8 mouse cellular contexts compared by ENCODE assay signal in the genomic region with DNA sequence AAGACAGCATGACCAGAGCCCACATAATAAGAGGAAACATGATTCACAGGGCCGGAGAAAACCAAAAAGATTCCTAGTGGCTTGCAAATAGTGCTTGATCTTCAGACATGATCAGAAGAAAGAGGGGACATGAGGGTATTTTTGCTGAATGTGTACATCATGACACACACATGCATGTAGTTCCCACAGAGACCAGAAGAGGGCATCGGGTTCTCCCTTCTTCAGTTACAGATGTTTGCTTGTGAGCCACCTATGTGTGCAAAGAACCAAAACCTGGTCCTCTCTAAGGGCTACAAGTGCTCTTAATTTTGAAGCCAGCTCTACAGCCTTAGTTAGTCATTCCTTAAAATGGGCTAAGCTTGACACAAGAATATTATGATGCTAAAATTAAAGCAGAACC.
DNase-seq lines count a peak whose midpoint lies in the region; ATAC-seq and TF ChIP-seq lines count a peak whose summit lies in the region.

No protein-coding gene starts in this region.

- peak; percentile 47 for TF ChIP-seq CTCF in forebrain, postnatal 0 days (IDR thresholded peaks at IDR 0.05; ENCODE audit: low read depth)
- TF ChIP-seq CTCF in lung, embryonic 14.5 days (IDR thresholded peaks at IDR 0.05; ENCODE audit: low read depth): peak; percentile 60

- no peak for ATAC-seq in forebrain, postnatal 0 days
- no peak for ATAC-seq in lung, embryonic 14.5 days (ENCODE audit: insufficient read depth)
- no peak for ATAC-seq in cerebellum, adult (ENCODE audit: insufficient number of reproducible peaks, low FRiP score, low TSS enrichment)

- no peak for DNase-seq in forebrain, postnatal 0 days
- no peak for DNase-seq in forebrain, embryonic 10.5 days (ENCODE audit: extremely low spot score, low spot score)
- peak; percentile 58 for DNase-seq in lung, embryonic 14.5 days
- no peak for DNase-seq in lung, postnatal 25 days (ENCODE audit: low spot score)
- peak; percentile 1 for DNase-seq in c-Kit-positive CD71-positive TER-119-negative erythroid progenitor cells, embryonic 14.5 days (ENCODE audit: low read depth)
- peak; percentile 30 for DNase-seq in mesoderm, embryonic 11.5 days (ENCODE audit: low read depth, low spot score)
- no peak for DNase-seq in right cerebral cortex, postnatal 36 days (ENCODE audit: low spot score in 2 of 2)

- H3K4me2 ChIP-seq in forebrain, postnatal 0 days (ENCODE audit: low read depth): no peak overlapping the region
- H3K4me2 ChIP-seq in lung, embryonic 14.5 days: no peak overlapping the region

- H3K9ac ChIP-seq in forebrain, postnatal 0 days: no peak overlapping the region
- no peak overlapping the region for H3K9ac ChIP-seq in lung, embryonic 14.5 days

- H3K9me3 ChIP-seq in forebrain, postnatal 0 days (ENCODE audit: low read length): no peaks in the 10 kb centered on the region
- no peaks in the 10 kb centered on the region for H3K9me3 ChIP-seq in forebrain, embryonic 10.5 days
- H3K9me3 ChIP-seq in lung, embryonic 14.5 days (ENCODE audit: low read depth, low read length): no peaks in the 10 kb centered on the region

- H3K27ac ChIP-seq in forebrain, postnatal 0 days (ENCODE audit: low read depth, low read length): no peak overlapping the region
- no peak overlapping the region for H3K27ac ChIP-seq in forebrain, embryonic 10.5 days
- no peak overlapping the region for H3K27ac ChIP-seq in lung, embryonic 14.5 days (ENCODE audit: low read depth)

- no peaks in the 10 kb centered on the region for H3K36me3 ChIP-seq in forebrain, postnatal 0 days (ENCODE audit: insufficient read depth)
- no peaks in the 10 kb centered on the region for H3K36me3 ChIP-seq in forebrain, embryonic 10.5 days (replicated peaks)
- H3K36me3 ChIP-seq in lung, embryonic 14.5 days (ENCODE audit: insufficient read depth): no peaks in the 10 kb centered on the region

- WGBS in forebrain, postnatal 0 days: 65% methylated on average over 2 of the region's 2 CpGs
- WGBS in forebrain, embryonic 10.5 days: 70% methylated on average over 2 of the region's 2 CpGs
- 59% methylated on average over 2 of the region's 2 CpGs for WGBS in lung, embryonic 14.5 days

- H3K4me1 ChIP-seq in forebrain, postnatal 0 days (ENCODE audit: insufficient read depth): no peaks in the 10 kb centered on the region
- H3K4me1 ChIP-seq in forebrain, embryonic 10.5 days: no peaks in the 10 kb centered on the region
- no peaks in the 10 kb centered on the region for H3K4me1 ChIP-seq in lung, embryonic 14.5 days (ENCODE audit: insufficient read depth)

- H3K4me3 ChIP-seq in forebrain, postnatal 0 days (ENCODE audit: low read depth, low read length): no peak overlapping the region
- H3K4me3 ChIP-seq in forebrain, embryonic 10.5 days: no peak overlapping the region
- no peak overlapping the region for H3K4me3 ChIP-seq in lung, embryonic 14.5 days (ENCODE audit: low read depth, low read length)

- H3K27me3 ChIP-seq in forebrain, postnatal 0 days (ENCODE audit: insufficient read depth, low read length): no peaks in the 10 kb centered on the region
- H3K27me3 ChIP-seq in forebrain, embryonic 10.5 days (ENCODE audit: poor library complexity, severe bottlenecking): no peaks in the 10 kb centered on the region
- H3K27me3 ChIP-seq in lung, embryonic 14.5 days (ENCODE audit: insufficient read depth, low read length): no peaks in the 10 kb centered on the region

Comparison
In these comparisons a context has a peak if more than half of its experiments do, and no peak if none do; other contexts are left out.
1. DNase-seq: peak in lung, embryonic 14.5 days (single experiment), c-Kit-positive CD71-positive TER-119-negative erythroid progenitor cells, embryonic 14.5 days (single experiment) and mesoderm, embryonic 11.5 days (single experiment); none in forebrain, postnatal 0 days (single experiment), forebrain, embryonic 10.5 days (single experiment), lung, postnatal 25 days (single experiment) and right cerebral cortex, postnatal 36 days (0 of 2).